Mouse (Mus musculus) heart, adult 2 months (tissue): ENCODE measurements at regions not wholly inside any gene's neighbourhood (a gene's known extent, or its start where the extent isn't known, plus 50 kb on each side); places are given as distances from the start of the nearest gene placed in this dataset.
A peak's percentile ranks its signal among the peaks of the same experiment; 100 is the strongest.

Source experiments
- CTCF ChIP-seq: fragments of 200-600 bp; IDR thresholded peaks from 2 replicates; pipeline ENCODE4 v1.8.1; 2022; ENCODE audit warnings: antibody characterized with exemption, mild to moderate bottlenecking, moderate library complexity
- POLR2A ChIP-seq: fragments of 200-500 bp; IDR thresholded peaks from 2 replicates; pipeline ENCODE4 v1.6.1; 2011; ENCODE audit warnings: mild to moderate bottlenecking, low read depth, low read length, control low read depth; ENCODE audit not compliant: insufficient read depth

DNA sequence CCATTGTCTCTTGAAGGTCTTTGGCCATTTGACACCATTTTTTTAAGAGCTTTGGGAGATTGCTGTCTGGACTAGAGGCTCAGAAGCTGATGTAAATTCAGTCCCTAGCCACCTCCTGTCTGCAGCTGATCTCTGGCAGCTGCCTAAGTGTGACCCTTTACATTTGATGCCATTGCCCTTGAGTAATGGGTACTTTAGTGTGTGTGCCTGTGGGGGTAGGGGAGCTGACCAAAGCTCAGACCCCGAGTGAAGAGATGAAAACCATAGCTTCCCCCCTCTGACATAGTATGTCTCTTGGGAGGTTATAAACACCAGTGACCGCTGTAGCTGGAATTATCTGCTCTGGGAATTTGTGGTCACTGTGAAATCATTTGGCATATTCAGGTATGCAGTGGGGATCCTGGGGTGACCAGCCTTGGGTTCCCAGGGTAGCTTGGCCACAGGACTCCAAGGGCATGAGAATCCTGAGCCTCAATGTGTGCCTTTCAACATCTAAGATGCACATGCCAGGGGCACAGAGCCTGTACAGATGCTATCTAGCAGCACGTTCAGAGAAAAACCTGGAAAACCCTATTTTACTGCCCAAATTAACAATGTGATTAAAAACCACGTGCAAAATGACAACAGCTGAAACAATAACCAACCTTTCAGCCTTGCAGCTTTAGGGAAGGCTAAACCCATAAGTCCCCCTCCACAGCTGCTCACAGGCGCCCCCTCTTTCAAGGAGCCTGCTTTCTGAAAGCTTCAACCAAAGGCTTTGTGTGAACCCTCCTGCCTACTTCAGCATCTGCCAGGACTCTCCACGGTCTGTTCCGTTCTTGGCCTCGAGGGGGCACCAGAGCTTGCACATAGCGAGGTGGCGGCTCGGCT lies 171.9 kb upstream of the 9630041A04Rik start:
- TF ChIP-seq CTCF (peak; percentile 92), POLR2A (no peak)
